Mouse (Mus musculus): ENCODE measurements around the gene BC052040.

Gene BC052040

GRCm38 (mm10) chr2:115699032-115699431, 117.5 kb downstream of the BC052040 start:
- no peak for DNase-seq (ENCODE audit: low spot score in 2 of 2)

- no peak for DNase-seq (ENCODE audit: low spot score in 2 of 2)
These were observed 121.1 kb downstream of the BC052040 start for GRCm38 (mm10) chr2:115702610-115703009.

GRCm38 (mm10) chr2:115717535-115717934, 136.0 kb downstream of the BC052040 start:
- no peak for DNase-seq (ENCODE audit: low spot score in 2 of 2)

GRCm38 (mm10) chr2:115717980-115718379, 136.5 kb downstream of the BC052040 start:
- DNase-seq (ENCODE audit: low spot score in 2 of 2), result no peak

GRCm38 (mm10) chr2:115723452-115723851, 141.9 kb downstream of the BC052040 start:
- DNase-seq (ENCODE audit: low spot score in 2 of 2), result no peak

- no peak for DNase-seq (ENCODE audit: low spot score in 2 of 2)
These were observed 142.7 kb downstream of the BC052040 start for GRCm38 (mm10) chr2:115724216-115724615.

GRCm38 (mm10) chr2:115724726-115725125, 143.2 kb downstream of the BC052040 start:
- no peak for DNase-seq (ENCODE audit: low spot score in 2 of 2)

GRCm38 (mm10) chr2:115725503-115725902, 144.0 kb downstream of the BC052040 start:
- no peak for DNase-seq (ENCODE audit: low spot score in 2 of 2)

GRCm38 (mm10) chr2:115725926-115726325, 144.4 kb downstream of the BC052040 start:
- DNase-seq (ENCODE audit: low spot score in 2 of 2), result no peak

- no peak for DNase-seq (ENCODE audit: low spot score in 2 of 2)
These were observed 145.3 kb downstream of the BC052040 start for GRCm38 (mm10) chr2:115726806-115727205.

- DNase-seq (ENCODE audit: low spot score in 2 of 2), result no peak
These were observed 147.1 kb downstream of the BC052040 start for GRCm38 (mm10) chr2:115728627-115729026.

- DNase-seq (ENCODE audit: low spot score in 2 of 2), result no peak
These were observed 149.0 kb downstream of the BC052040 start for GRCm38 (mm10) chr2:115730502-115730901.

- no peak for DNase-seq (ENCODE audit: low spot score in 2 of 2)
These were observed 149.7 kb downstream of the BC052040 start for GRCm38 (mm10) chr2:115731171-115731570.

- no peak for DNase-seq (ENCODE audit: low spot score in 2 of 2)
These were observed 151.1 kb downstream of the BC052040 start for GRCm38 (mm10) chr2:115732572-115732971.

GRCm38 (mm10) chr2:115733017-115733692, 151.6 kb downstream of the BC052040 start:
- no peak for DNase-seq (ENCODE audit: low spot score in 2 of 2)

GRCm38 (mm10) chr2:115734850-115735249, 153.3 kb downstream of the BC052040 start:
- no peak for DNase-seq (ENCODE audit: low spot score in 2 of 2)

- DNase-seq (ENCODE audit: low spot score in 2 of 2), result no peak
These were observed 154.9 kb downstream of the BC052040 start for GRCm38 (mm10) chr2:115736416-115736815.

GRCm38 (mm10) chr2:115737966-115738365, 156.4 kb downstream of the BC052040 start:
- DNase-seq (ENCODE audit: low spot score in 2 of 2), result no peak

- DNase-seq (ENCODE audit: low spot score in 2 of 2), result no peak
These were observed 160.5 kb downstream of the BC052040 start for GRCm38 (mm10) chr2:115742061-115742460.

GRCm38 (mm10) chr2:115747639-115748038, 166.1 kb downstream of the BC052040 start:
- no peak for DNase-seq (ENCODE audit: low spot score in 2 of 2)

- no peak for DNase-seq (ENCODE audit: low spot score in 2 of 2)
These were observed 169.7 kb downstream of the BC052040 start for GRCm38 (mm10) chr2:115751177-115751576.

- DNase-seq (ENCODE audit: low spot score in 2 of 2), result no peak
These were observed 176.2 kb downstream of the BC052040 start for GRCm38 (mm10) chr2:115757685-115758084.

- DNase-seq (ENCODE audit: low spot score in 2 of 2), result no peak
These were observed 177.0 kb downstream of the BC052040 start for GRCm38 (mm10) chr2:115758542-115758941.

All from frontal cortex, postnatal 10 days (tissue).